Mouse (Mus musculus) left cerebral cortex, postnatal 14 days (tissue): ENCODE results near the gene Tsacc. TPM values are rescaled to one million over a fixed set of nuclear protein-coding genes. Genes with fewer than 3 reads are reported as not detected.
"Not testable (repeated sequence)": the region's sequence is repeated elsewhere in the genome, so short reads cannot be mapped to it uniquely, and the experiment has no call there.

Experiments
- DNase-seq, 2 experiments: peaks; one replicate each; pipeline ENCODE4 v3.0.0; 2021 to 2022; ENCODE audit warnings: low spot score in 2 of 2, mixed read lengths in 1 of 2
- intact Hi-C: fragments of 180-260 bp; cut with DNase I; formaldehyde crosslinking; loops from one replicate; pipeline ENCODE4 v1.15.1; 2025
- total RNA-seq, 2 experiments: library from RNA; stranded (reverse); gene quantifications; 2 replicates each; pipeline ENCODE4 v1.2.3; 2021

Tsacc gene
- total RNA-seq, 2 experiments from 2014 or later = 2.6 to 3.9 TPM

- intact Hi-C loops = no loop called here
- no peak for DNase-seq
Observed at GRCm38 (mm10) chr3:88287110-88287509, 9.7 kb downstream of the Tsacc start, which contains the start of gene Gm38392. Gm38392 (minus strand) TSS chr3:88287210.

DNA sequence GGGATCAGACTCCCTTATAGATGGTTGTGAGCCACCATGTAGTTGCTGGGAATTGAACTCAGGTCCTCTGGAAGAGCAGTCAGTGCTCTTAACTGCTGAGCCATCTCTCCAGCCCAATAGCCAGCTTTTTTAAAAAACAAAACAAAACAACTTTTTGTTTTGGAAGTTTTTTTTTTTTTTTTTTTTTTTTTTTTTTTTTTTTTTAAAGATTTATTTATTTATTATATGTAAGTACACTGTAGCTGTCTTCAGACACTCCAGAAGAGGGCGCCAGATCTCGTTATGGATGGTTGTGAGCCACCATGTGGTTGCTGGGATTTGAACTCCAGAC lies 11.3 kb downstream of the Tsacc start:
- intact Hi-C loops, DNase-seq: not testable (repeated sequence)

DNA sequence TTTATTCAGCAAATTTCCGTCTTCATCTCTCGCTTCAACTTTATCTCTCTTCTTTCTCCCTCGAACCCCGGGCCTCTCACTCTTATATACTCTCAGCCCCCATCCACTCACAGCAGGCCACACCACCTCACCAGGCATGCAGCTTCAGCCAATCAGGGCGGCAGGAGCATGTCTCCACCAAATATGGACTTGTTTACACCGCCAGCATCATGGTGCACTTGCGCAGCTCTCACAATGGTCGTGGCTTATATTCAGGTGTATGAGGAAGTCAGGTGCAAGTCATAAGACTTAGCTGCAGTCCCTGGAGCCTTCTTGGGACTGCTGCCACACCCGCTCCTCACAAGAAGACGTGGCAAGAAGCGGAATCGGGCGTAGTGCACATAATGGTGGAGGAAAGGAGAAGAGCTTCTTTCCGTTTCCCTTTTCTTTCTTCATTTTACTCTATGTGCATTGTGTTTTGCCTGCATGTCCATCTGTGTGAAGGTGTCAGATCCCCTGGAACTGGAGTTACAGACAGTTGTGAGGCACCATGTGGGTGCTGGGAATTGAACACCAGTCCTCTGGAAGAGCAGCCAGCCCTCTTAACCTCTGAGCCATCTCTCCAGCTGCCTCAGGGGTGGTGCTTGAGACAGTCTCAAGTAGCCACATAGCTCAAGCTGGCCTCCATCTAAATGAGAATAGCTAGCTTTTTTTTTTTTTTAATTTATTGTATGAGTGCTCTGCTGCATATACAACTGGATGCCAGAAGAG lies 11.8 kb downstream of the Tsacc start:
- intact Hi-C loops = loop anchor here (5.0 kb wide), 1 partner anchor 38 kb away; no protein-coding TSS in a partner anchor

DNA sequence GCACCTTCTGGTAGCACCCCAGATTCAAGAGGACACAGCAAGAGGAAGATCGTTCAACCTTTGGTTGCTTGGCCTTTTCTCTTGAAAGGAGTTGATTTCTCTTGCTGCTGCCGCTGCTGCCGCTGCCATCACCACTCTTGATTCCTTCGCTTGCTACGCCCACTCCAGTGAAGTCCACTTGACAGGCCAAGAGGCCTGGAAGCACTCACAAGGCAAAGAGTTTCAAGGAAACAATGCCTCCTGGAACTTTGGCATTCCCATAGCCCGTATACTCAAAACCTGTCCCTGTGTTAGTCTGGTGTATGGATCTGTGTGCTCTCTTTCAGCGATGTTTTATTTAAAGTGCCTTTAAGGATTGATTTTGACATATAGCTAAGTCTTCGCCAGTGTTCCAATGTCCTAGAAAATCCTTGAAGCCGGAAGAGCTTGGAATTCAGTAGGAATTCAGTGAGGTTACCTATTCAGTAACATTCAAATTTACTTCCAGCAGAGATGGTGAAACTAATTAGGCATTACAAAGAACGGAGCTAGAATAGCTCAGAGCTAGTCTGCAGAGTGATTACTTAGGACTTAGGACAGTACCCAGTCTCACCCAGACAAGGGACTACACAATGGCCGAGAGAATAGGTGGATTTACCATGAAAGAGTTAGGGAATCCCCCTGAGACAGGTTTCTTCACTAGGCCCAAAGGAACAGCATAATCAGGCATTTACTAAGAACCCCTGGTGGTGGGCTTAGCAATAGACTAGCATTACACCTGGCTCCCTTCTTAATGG lies 15.5 kb downstream of the Tsacc start:
- intact Hi-C loops = loop anchor here (5.0 kb wide), 1 partner anchor 34 kb away; no protein-coding TSS in a partner anchor
- not testable (repeated sequence) for DNase-seq

More for the DNA sequence above, 11.8 kb downstream of the Tsacc start:
- not testable (repeated sequence) for DNase-seq

DNA sequence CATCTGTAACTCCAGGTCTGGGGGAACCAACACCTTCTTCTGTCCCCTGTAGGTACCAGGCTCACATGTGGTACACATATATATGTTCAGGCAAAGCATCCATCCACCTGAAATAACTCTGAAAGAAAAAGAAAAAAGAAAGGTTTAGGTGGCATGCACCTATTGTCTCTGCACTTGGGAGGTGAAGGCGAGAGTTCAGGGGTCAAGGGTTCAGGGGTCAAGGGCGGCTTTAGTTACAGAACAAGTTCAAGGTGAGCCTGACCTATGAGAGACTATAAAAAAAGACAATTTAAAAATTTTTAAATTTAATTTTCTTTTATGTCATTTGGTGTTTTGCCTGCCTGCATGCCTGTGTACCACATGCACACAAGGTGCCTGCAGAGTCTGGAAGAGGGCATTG lies 16.8 kb downstream of the Tsacc start:
- DNase-seq = no peak
- intact Hi-C loops = loop anchor here (5.0 kb wide), 1 partner anchor 33 kb away; no protein-coding TSS in a partner anchor

- intact Hi-C loops = no loop called here
- DNase-seq = peak; percentile 17 to 32
Observed at GRCm38 (mm10) chr3:88276529-88277143, 20.2 kb downstream of the Tsacc start.

- no peak for DNase-seq
- intact Hi-C loops = no loop called here
Observed at GRCm38 (mm10) chr3:88276121-88276520, 20.7 kb downstream of the Tsacc start.

DNA sequence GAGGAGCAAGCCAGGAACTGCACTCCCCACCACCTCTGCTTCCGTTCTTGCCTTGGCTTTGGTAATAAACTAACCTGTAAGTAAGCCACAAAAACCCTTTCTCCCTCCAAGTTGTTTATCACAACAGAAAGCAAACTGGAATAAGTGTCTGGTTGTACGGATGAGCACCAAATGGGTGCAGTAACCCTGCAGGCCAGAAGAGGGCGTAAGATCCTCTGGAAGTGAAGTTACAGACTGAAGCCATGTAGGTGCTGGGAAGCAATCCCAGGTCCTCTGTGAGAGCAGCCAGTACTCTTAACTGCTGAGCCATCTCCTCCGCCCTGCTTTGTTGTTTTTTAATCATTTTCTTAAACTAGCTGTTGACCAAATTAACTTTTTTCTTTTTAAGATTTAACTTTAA lies 22.8 kb downstream of the Tsacc start:
- intact Hi-C loops = no loop called here
- no peak for DNase-seq

- no peak for DNase-seq
- intact Hi-C loops = no loop called here
Observed at GRCm38 (mm10) chr3:88271859-88272258, 24.9 kb downstream of the Tsacc start.

DNA sequence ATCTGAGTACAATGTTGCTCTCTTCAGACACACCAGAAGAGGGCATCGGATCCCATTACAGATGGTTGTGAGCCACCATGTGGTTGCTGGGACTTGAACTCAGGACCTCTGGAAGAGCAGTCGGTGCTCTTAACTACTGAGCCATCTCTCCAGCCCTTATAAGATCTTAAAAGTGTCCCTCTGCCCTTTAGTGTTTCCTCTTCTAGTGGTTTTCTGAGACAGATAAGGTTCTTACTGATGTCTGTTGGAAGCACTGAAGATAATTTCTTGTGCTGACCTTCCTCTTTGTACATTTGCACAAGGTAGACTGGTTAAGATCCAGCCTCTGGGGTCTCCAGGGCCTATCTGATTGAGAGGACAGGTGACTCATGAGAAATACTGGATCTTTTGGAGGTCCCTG lies 25.5 kb downstream of the Tsacc start:
- intact Hi-C loops = not testable (repeated sequence)

DNA sequence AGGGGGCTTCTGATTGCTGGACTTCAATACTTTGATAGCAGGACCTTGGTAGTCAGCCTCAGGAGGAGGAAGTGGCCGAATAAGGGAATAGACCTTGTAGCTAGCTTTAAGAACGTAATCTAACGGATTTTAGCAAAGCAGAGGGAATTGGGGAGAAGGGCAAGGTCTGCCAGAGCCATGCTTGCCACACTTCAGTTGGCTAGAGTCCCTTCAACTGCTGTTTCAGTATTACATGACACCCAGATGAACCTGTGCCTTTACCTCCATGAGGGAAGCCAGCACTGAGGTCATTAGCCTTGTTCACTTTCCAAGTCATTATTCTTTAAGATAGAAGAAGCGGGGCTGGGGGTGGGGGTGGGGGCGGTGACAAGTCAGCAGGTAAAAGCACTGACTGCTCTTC lies 27.8 kb downstream of the Tsacc start:
- DNase-seq = no peak
- intact Hi-C loops = no loop called here

More for the DNA sequence above, 25.5 kb downstream of the Tsacc start:
- DNase-seq = not testable (repeated sequence)

- intact Hi-C loops, DNase-seq: not testable (repeated sequence)
Observed at GRCm38 (mm10) chr3:88268014-88268413, 28.8 kb downstream of the Tsacc start.

DNA sequence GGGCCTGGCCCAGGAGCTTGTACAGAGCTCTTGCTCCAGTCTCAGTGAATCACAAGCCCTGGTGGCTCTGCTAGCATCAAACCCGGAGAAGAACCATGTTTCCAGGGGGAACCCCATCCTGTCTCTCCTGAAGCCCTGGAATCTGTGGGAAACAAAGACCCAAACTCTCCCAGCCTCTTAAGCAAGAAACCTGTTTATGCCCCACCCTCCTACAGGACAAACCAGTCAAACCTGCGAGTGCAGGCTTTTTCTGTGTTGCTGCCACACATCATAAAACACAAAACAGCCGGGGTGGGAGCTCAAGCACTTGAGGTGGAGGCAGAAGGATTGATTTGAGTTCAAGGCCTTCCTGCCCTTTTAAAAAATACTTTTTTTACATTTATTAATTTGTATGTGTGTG lies 34.5 kb downstream of the Tsacc start:
- intact Hi-C loops = no loop called here
- DNase-seq = no peak

- DNase-seq = no peak
- intact Hi-C loops = no loop called here
Observed at GRCm38 (mm10) chr3:88256382-88256781, 40.4 kb downstream of the Tsacc start.

- intact Hi-C loops = no loop called here
- no peak for DNase-seq
Observed at GRCm38 (mm10) chr3:88255950-88256349, 40.8 kb downstream of the Tsacc start.

- intact Hi-C loops = no loop called here
- DNase-seq = no peak
Observed at GRCm38 (mm10) chr3:88254268-88254926, 42.4 kb downstream of the Tsacc start, which contains the start of gene Rhbg. Rhbg (minus strand) TSS chr3:88254709.

DNA sequence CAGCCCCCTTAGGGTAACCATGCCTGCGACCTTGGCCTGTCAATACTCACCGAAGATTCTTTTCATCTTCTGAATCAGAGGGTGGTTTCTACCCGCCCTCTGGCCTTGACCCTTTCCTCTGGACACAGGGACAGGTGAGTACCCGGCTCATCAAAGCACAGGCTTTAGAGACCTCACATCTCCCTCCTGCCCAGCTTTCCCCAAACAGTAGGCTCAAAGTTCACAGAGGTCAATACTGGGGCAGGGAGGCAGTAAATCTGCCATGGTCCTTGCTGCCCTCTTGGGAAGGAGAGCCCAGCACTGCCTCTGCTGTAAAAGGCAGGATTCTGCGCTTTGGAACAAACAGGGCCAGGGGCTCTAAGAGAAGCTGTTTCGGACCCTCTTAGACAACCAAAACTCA lies 44.1 kb downstream of the Tsacc start:
- DNase-seq = no peak
- intact Hi-C loops = no loop called here

DNA sequence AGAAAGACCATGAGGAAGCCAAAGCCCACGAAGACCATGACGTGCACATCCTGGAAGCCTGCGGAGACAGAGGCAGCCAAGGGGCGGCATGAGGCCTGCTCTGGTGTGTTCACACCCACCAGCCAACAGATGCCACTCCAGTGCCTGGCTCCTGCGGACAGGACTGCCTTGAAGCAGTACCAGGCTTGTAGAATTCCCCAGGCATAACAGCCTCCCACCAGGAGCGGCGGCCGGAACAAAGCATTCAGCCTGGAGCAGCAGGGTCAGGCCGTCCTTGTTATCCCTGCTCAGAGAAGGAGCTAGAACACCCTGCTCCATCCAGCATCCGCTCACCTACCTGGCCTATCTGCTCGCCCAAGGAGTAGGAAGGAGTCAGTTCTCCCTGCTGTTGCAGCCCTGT lies 48.4 kb downstream of the Tsacc start:
- DNase-seq = no peak
- intact Hi-C loops = loop anchor here (5.0 kb wide), 1 partner anchor 34 kb away; no protein-coding TSS in a partner anchor

DNA sequence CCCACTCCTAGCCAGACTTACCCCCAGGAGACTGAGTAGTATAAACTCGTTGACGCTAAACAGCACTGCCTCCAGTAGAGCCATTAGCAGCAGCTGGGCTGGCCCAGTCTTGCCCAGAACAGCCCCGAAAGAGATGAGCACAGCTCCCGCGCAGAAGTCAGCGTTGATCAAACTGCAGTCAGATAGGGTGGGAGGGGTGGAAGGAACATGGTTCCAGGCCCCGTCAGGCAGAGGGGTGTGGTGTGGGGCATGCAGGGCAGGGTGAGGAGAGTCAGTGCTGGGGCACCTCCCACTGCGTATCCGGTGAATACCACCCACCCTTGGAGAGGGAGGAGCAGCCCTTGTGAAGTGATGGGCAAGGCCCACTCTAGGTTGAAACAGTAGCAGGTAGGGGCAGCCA lies 49.1 kb downstream of the Tsacc start:
- DNase-seq = no peak
- intact Hi-C loops = loop anchor here (5.0 kb wide), 1 partner anchor 35 kb away; no protein-coding TSS in a partner anchor
